Comparison of ENCODE assay signal across 9 mouse cellular contexts in genomic region chr3:103575893-103576641, GRCm38 (mm10). TPM values are rescaled to one million over a fixed set of nuclear protein-coding genes. Genes with fewer than 3 reads are reported as not detected.
A peak's percentile ranks its signal among the peaks of the same experiment; 100 is the strongest.
DNase-seq lines count a peak whose midpoint lies in the region; ATAC-seq and TF ChIP-seq lines count a peak whose summit lies in the region.
"Had no signal": no experiment of that assay in that cellular context is flagged by ENCODE, and none has a peak within 500 bp of the region (broad histone marks: within the 10 kb centered on the region; RNA-seq: fewer than 3 reads in every experiment).

No protein-coding gene starts in this region.

- H3K36me3 ChIP-seq in spleen, adult 2 months (ENCODE audit: control insufficient read depth, insufficient read depth, low read length), result no peaks in the 10 kb centered on the region
- H3K36me3 ChIP-seq in forebrain, embryonic 15.5 days, result no peaks in the 10 kb centered on the region
- H3K36me3 ChIP-seq in liver, embryonic 12.5 days, result no peaks in the 10 kb centered on the region
- no peaks in the 10 kb centered on the region for H3K36me3 ChIP-seq in stomach, embryonic 15.5 days

- peak; percentile 23 for DNase-seq in adrenal gland, postnatal 10 days
- no peak for DNase-seq in adrenal gland, adult 18-20 months (ENCODE audit: low spot score in 2 of 2)
- DNase-seq in spleen, adult 2 months (ENCODE audit: low read depth in 1 of 2, low spot score in 2 of 2), result no peak
- DNase-seq in spleen, postnatal 10 days (ENCODE audit: low spot score in 2 of 2), result no peak
- no peak for DNase-seq in thymus, postnatal 10 days (ENCODE audit: low spot score in 2 of 2)

- no peak overlapping the region for H3K27ac ChIP-seq in spleen, adult 2 months (ENCODE audit: insufficient read depth, low read length)
- peak overlapping the region; percentile 9; the same call in 1 of the 2 replicates for H3K27ac ChIP-seq in forebrain, embryonic 15.5 days (replicated peaks)
- no peak overlapping the region for H3K27ac ChIP-seq in liver, embryonic 12.5 days
- H3K27ac ChIP-seq in stomach, embryonic 15.5 days, result no peak overlapping the region

- H3K9me3 ChIP-seq in forebrain, embryonic 15.5 days, result no peaks in the 10 kb centered on the region
- H3K9me3 ChIP-seq in liver, embryonic 12.5 days (replicated peaks), result no peaks in the 10 kb centered on the region
- no peaks in the 10 kb centered on the region for H3K9me3 ChIP-seq in stomach, embryonic 15.5 days

- WGBS in spleen, adult 2 months, result 4% methylated on average over 69 of the region's 69 CpGs
- WGBS in forebrain, embryonic 15.5 days, result under 1% methylated on average over 67 of the region's 69 CpGs
- 3% methylated on average over 64 of the region's 69 CpGs for WGBS in liver, embryonic 12.5 days (ENCODE audit: insufficient replicate concordance)
- WGBS in stomach, embryonic 15.5 days, result under 1% methylated on average over 65 of the region's 69 CpGs

- H3K4me2 ChIP-seq in forebrain, embryonic 15.5 days (replicated peaks), result peak overlapping the region; percentile 98
- peak overlapping the region; percentile 64 for H3K4me2 ChIP-seq in liver, embryonic 12.5 days
- H3K4me2 ChIP-seq in stomach, embryonic 15.5 days, result peak overlapping the region; percentile 90

- no peaks in the 10 kb centered on the region for H3K4me1 ChIP-seq in spleen, adult 2 months (ENCODE audit: control insufficient read depth, insufficient read depth, insufficient read length)
- H3K4me1 ChIP-seq in forebrain, embryonic 15.5 days, result peaks cover 39% of the 10 kb centered on the region
- peaks cover 11% of the 10 kb centered on the region; the same call in 1 of the 2 replicates for H3K4me1 ChIP-seq in liver, embryonic 12.5 days
- peaks cover 17% of the 10 kb centered on the region for H3K4me1 ChIP-seq in stomach, embryonic 15.5 days

- H3K9ac ChIP-seq in forebrain, embryonic 15.5 days (replicated peaks), result peak overlapping the region; percentile 67
- H3K9ac ChIP-seq in liver, embryonic 12.5 days, result no peak overlapping the region
- no peak overlapping the region for H3K9ac ChIP-seq in stomach, embryonic 15.5 days

- H3K4me3 ChIP-seq in spleen, adult 2 months (ENCODE audit: extremely low read depth, insufficient read depth, insufficient read length), result peak overlapping the region; percentile 31; the same call in 1 of the 2 replicates
- H3K4me3 ChIP-seq in forebrain, embryonic 15.5 days, result peak overlapping the region; percentile 59
- peak overlapping the region; percentile 41 for H3K4me3 ChIP-seq in liver, embryonic 12.5 days
- H3K4me3 ChIP-seq in stomach, embryonic 15.5 days (replicated peaks), result peak overlapping the region; percentile 48
- H3K4me3 ChIP-seq: erythroblast, embryonic 14.5 days had no signal

- no peak for TF ChIP-seq POLR2A in spleen, adult 2 months (IDR thresholded peaks at IDR 0.05; ENCODE audit: low read depth, low read length)

- no peak for TF ChIP-seq CTCF in spleen, adult 2 months (IDR thresholded peaks at IDR 0.05; ENCODE audit: extremely low read depth, insufficient read depth, insufficient read length, insufficient replicate concordance)

- H3K27me3 ChIP-seq in spleen, adult 2 months (ENCODE audit: control insufficient read depth, insufficient read depth, low read length), result peaks cover 24% of the 10 kb centered on the region
- H3K27me3 ChIP-seq in forebrain, embryonic 15.5 days, result peaks cover 49% of the 10 kb centered on the region
- peaks cover 89% of the 10 kb centered on the region for H3K27me3 ChIP-seq in liver, embryonic 12.5 days (replicated peaks)
- peaks cover 53% of the 10 kb centered on the region for H3K27me3 ChIP-seq in stomach, embryonic 15.5 days (replicated peaks)

- ATAC-seq in forebrain, embryonic 15.5 days (replicated peaks), result peak; percentile 27
- no peak for ATAC-seq in liver, embryonic 12.5 days
- no peak for ATAC-seq in stomach, embryonic 15.5 days (ENCODE audit: insufficient read depth, low FRiP score, low read depth)

RNA-seq across cellular contexts. Expression of gene Syt6, which starts 1.0 kb away (rescaled TPM):
- under 1 TPM in 1 of 2 experiments, not detected in 1; 0.12 TPM for total RNA-seq in adrenal gland, postnatal 10 days (2021)
- not detected for total RNA-seq in adrenal gland, adult 18-20 months (2021)
- polyA plus RNA-seq in spleen, adult 2 months (2012; rRNA removed), result 0.25 and 0.41 TPM in 2 replicates
- polyA plus RNA-seq in forebrain, embryonic 15.5 days (2015; fragmentation: Nextera tagmentation; extraction: Ambion mirVana), result 19.2 and 22.1 TPM in 2 replicates
- 0.14 and 0.19 TPM in 2 replicates for polyA plus RNA-seq in liver, embryonic 12.5 days (2016; fragmentation: Nextera tagmentation; extraction: Ambion mirVana)
- 2.5 and 2.6 TPM in 2 replicates for polyA plus RNA-seq in stomach, embryonic 15.5 days (2015; fragmentation: Nextera tagmentation; extraction: Ambion mirVana)
- polyA plus RNA-seq: erythroblast, embryonic 14.5 days had no signal
